Mouse (Mus musculus): Measurements from ENCODE around the gene Kansl1.

- TF ChIP-seq CTCF (conservative IDR thresholded peaks at IDR 0.05 in 1 of 2, IDR thresholded peaks at IDR 0.05 in 1 of 2; ENCODE audit: low read depth in 2 of 2, low read length in 2 of 2) (no peak), POLR2A (IDR thresholded peaks at IDR 0.05; ENCODE audit: low read depth, low read length) (no peak)
Measured at GRCm38 (mm10) chr11:104332105-104332504, 136.6 kb downstream of the Kansl1 start.

Data from CH12.LX (cell line).